Mouse (Mus musculus): ENCODE measurements around the gene Rnf215.

DNA sequence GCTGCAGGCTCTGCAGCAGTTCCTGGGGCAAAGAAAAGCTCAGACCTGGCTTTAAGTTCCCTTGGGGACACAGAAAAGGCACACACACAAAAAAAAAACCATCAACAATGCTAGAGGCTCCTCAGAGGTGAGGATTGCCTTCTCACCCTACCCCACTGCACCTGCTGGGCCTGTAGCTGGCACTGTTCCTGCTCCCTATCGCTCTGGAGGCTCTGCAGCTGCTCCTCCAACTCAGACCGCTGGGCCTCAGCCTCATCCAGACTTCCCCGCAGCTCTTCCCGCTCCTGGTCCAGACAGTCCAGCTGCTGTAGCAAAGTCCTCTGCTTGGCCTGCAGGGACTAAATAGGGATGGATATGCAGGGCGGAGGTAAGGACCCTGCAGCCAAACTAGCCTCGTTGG, 11.4 kb downstream of the Rnf215 start:
- TF ChIP-seq CTCF (IDR thresholded peaks at IDR 0.05; ENCODE audit: borderline replicate concordance, insufficient read depth, low read depth, low read length) = no peak
- no peak for TF ChIP-seq POLR2A (IDR thresholded peaks at IDR 0.05; ENCODE audit: borderline replicate concordance, insufficient read depth, low read length)
